Mouse (Mus musculus) CH12.LX (cell line): Measurements from ENCODE around the gene Syngap1. TPM values are rescaled to one million over a fixed set of nuclear protein-coding genes. Genes with fewer than 3 reads are reported as not detected.

Source experiments
- DNase-seq: peaks from one replicate; pipeline ENCODE4 v3.0.0-alpha.2; 2013; ENCODE audit errors: extremely low read depth
- H3K27ac ChIP-seq: 2 replicates; pipeline ENCODE4 v1.5.1; 2012; ENCODE audit warnings: low read depth, mild to moderate bottlenecking, control low read depth, moderate library complexity; ENCODE audit not compliant: insufficient read depth
- H3K27me3 ChIP-seq: replicated peaks from 2 replicates; pipeline ENCODE3; 2012; ENCODE audit warnings: inconsistent platforms
- H3K36me3 ChIP-seq, 2 experiments: replicated peaks in 1 of 2; 2 replicates each; pipeline versions ENCODE3 to v1.6.1; 2012; ENCODE audit warnings: inconsistent platforms in 1 of 2, low read length in 1 of 2, mild to moderate bottlenecking in 1 of 2, mixed read lengths in 1 of 2, moderate library complexity in 1 of 2; ENCODE audit not compliant: control insufficient read depth in 1 of 2, insufficient read depth in 1 of 2
- H3K4me1 ChIP-seq, 2 experiments: 2 replicates each; pipeline ENCODE4 v1.6.1; 2012; ENCODE audit warnings: inconsistent platforms in 1 of 2, moderate library complexity in 1 of 2; ENCODE audit not compliant: insufficient read depth in 2 of 2, control insufficient read depth in 1 of 2
- H3K4me2 ChIP-seq: 2 replicates; pipeline ENCODE4 v1.6.1; 2012; ENCODE audit warnings: low read depth, mild to moderate bottlenecking, control low read depth; ENCODE audit not compliant: poor library complexity, insufficient read depth, severe bottlenecking
- H3K4me3 ChIP-seq, 3 experiments: fragments of 150-350 bp in 1 of 3; sonication (generic) in 1 of 3; replicated peaks in 1 of 3; 2 replicates each; pipeline versions ENCODE3 to v1.5.1; 2011 to 2012; ENCODE audit warnings: low read depth in 2 of 3, low read length in 2 of 3, mild to moderate bottlenecking in 2 of 3, moderate library complexity in 2 of 3, control low read depth in 1 of 3, improper control_type of control experiment in 1 of 3, inconsistent platforms in 1 of 3, mixed read lengths in 1 of 3; ENCODE audit not compliant: poor library complexity in 1 of 3
- H3K79me2 ChIP-seq: replicated peaks from 2 replicates; pipeline ENCODE4 v1.6.1; 2012; ENCODE audit warnings: mild to moderate bottlenecking, moderate library complexity; ENCODE audit not compliant: control insufficient read depth, poor library complexity, insufficient read depth, severe bottlenecking; ENCODE audit errors: extremely low read depth
- H3K9ac ChIP-seq: 2 replicates; pipeline ENCODE4 v1.6.1; 2012; ENCODE audit warnings: low read depth, mild to moderate bottlenecking, control low read depth, moderate library complexity; ENCODE audit not compliant: insufficient read depth
- H3K9me3 ChIP-seq: replicated peaks from 2 replicates; pipeline ENCODE3; 2012; ENCODE audit warnings: low read length, inconsistent platforms, mixed read lengths
- BHLHE40 ChIP-seq: IDR thresholded peaks from 2 replicates; pipeline ENCODE4 v1.6.1; 2011; ENCODE audit warnings: mild to moderate bottlenecking, low read depth, low read length, improper control_type of control experiment
- CHD1 ChIP-seq: IDR thresholded peaks from 2 replicates; pipeline ENCODE4 v1.6.1; 2012; ENCODE audit warnings: low read depth, low read length, improper control_type of control experiment, inconsistent platforms
- CHD2 ChIP-seq: IDR thresholded peaks from 2 replicates; pipeline ENCODE4 v1.6.1; 2011; ENCODE audit warnings: low read length, improper control_type of control experiment
- CTCF ChIP-seq, 2 experiments: IDR thresholded peaks in 1 of 2; conservative IDR thresholded peaks in 1 of 2; 2 replicates each; pipeline ENCODE4 v1.5.1; 2011 to 2012; ENCODE audit warnings: low read depth in 2 of 2, low read length in 2 of 2, improper control_type of control experiment in 1 of 2, inconsistent platforms in 1 of 2, mild to moderate bottlenecking in 1 of 2, moderate library complexity in 1 of 2
- EP300 ChIP-seq: IDR thresholded peaks from 2 replicates; pipeline ENCODE4 v1.6.1; 2011; ENCODE audit warnings: low read length, improper control_type of control experiment
- ETS1 ChIP-seq: conservative IDR thresholded peaks from 2 replicates; pipeline ENCODE4 v1.6.1; 2012; ENCODE audit warnings: low read depth, mild to moderate bottlenecking, inconsistent platforms, low read length, improper control_type of control experiment, moderate library complexity
- GABPA ChIP-seq: IDR thresholded peaks from 2 replicates; pipeline ENCODE4 v1.6.1; 2012; ENCODE audit warnings: low read depth, low read length, improper control_type of control experiment, inconsistent platforms; ENCODE audit not compliant: insufficient replicate concordance
- JUN ChIP-seq: IDR thresholded peaks from 2 replicates; pipeline ENCODE4 v1.6.1; 2011; ENCODE audit warnings: low read depth, mild to moderate bottlenecking, low read length, improper control_type of control experiment, moderate library complexity; ENCODE audit not compliant: insufficient read depth
- JUND ChIP-seq: conservative IDR thresholded peaks from 2 replicates; pipeline ENCODE4 v1.6.1; 2011; ENCODE audit warnings: low read depth, low read length, improper control_type of control experiment
- MAFK ChIP-seq: IDR thresholded peaks from 2 replicates; pipeline ENCODE4 v1.6.1; 2011; ENCODE audit warnings: low read length, improper control_type of control experiment; ENCODE audit not compliant: insufficient replicate concordance
- MAZ ChIP-seq: IDR thresholded peaks from 2 replicates; pipeline ENCODE4 v1.6.1; 2012; ENCODE audit warnings: low read depth, mild to moderate bottlenecking, inconsistent platforms, low read length, improper control_type of control experiment, moderate library complexity
- MEF2A ChIP-seq: IDR thresholded peaks from 2 replicates; pipeline ENCODE4 v1.6.1; 2014; ENCODE audit warnings: low read depth, mild to moderate bottlenecking, inconsistent platforms, low read length, improper control_type of control experiment, borderline replicate concordance
- NELFE ChIP-seq: IDR thresholded peaks from 2 replicates; pipeline ENCODE4 v1.6.1; 2011; ENCODE audit warnings: low read depth, low read length, improper control_type of control experiment
- PAX5 ChIP-seq: IDR thresholded peaks from 2 replicates; pipeline ENCODE4 v1.6.1; 2012; ENCODE audit warnings: low read length, inconsistent platforms, mixed read lengths
- POLR2A ChIP-seq: IDR thresholded peaks from 2 replicates; pipeline ENCODE4 v1.6.1; 2011; ENCODE audit warnings: low read depth, mild to moderate bottlenecking, improper control_type of control experiment, low read length
- POLR2AphosphoS2 ChIP-seq: IDR thresholded peaks from 2 replicates; pipeline ENCODE4 v1.6.1; 2011; ENCODE audit warnings: low read depth, low read length, improper control_type of control experiment
- RCOR1 ChIP-seq: conservative IDR thresholded peaks from 2 replicates; pipeline ENCODE4 v1.6.1; 2012; ENCODE audit warnings: low read depth, mild to moderate bottlenecking, inconsistent platforms, low read length, improper control_type of control experiment
- SIN3A ChIP-seq: IDR thresholded peaks from 2 replicates; pipeline ENCODE4 v1.6.1; 2012; ENCODE audit warnings: low read length, improper control_type of control experiment, inconsistent platforms
- TBP ChIP-seq: conservative IDR thresholded peaks from 2 replicates; pipeline ENCODE4 v1.6.1; 2011; ENCODE audit warnings: low read depth, low read length, improper control_type of control experiment
- TCF12 ChIP-seq: IDR thresholded peaks from 2 replicates; pipeline ENCODE4 v1.6.1; 2014; ENCODE audit warnings: low read depth, mild to moderate bottlenecking, inconsistent platforms, low read length, improper control_type of control experiment
- USF1 ChIP-seq: IDR thresholded peaks from 2 replicates; pipeline ENCODE4 v1.6.1; 2014; ENCODE audit warnings: low read depth, mild to moderate bottlenecking, inconsistent platforms, low read length, improper control_type of control experiment
- ZNF384 ChIP-seq: IDR thresholded peaks from 2 replicates; pipeline ENCODE4 v1.6.1; 2012; ENCODE audit warnings: low read depth, low read length, improper control_type of control experiment, inconsistent platforms
- dilution Hi-C: fragments of 300-500 bp; cut with MboI; formaldehyde crosslinking; loops from 2 replicates; pipeline ENCODE4 v1.14.3; 2020; ENCODE audit warnings: low sequenced_read_pairs; ENCODE audit not compliant: extremely low pct_unique_long_range_greater_than_20kb, extremely low pct_ligation_motif_present
- in situ Hi-C: fragments of 300-500 bp; cut with MboI; formaldehyde crosslinking; loops from 3 replicates; pipeline ENCODE4 v1.14.3; 2019; ENCODE audit warnings: low sequenced_read_pairs, low pct_ligation_motif_present, low pct_unique_long_range_greater_than_20kb, mixed read lengths
- polyA plus RNA-seq: library from polyadenylated mRNA; unstranded; fragments of >175 nt; gene quantifications from 2 replicates; pipeline ENCODE4 v1.2.1, GENCODE M21; 2012; ENCODE audit warnings: low read depth; ENCODE audit not compliant: insufficient read length
- total RNA-seq, 2 experiments: library from RNA; depleted of rRNA; stranded (reverse); fragments of 300-350 nt in 1 of 2; fragments of >200 nt in 1 of 2; gene quantifications; 2 replicates each; pipeline ENCODE4 v1.2.3; 2012 to 2014

Syngap1 gene
- total and polyA plus RNA-seq, 3 experiments: 1.3 to 2.4 TPM; not detected in 1

GRCm38 (mm10) chr17:26933885-26934827, 6.9 kb upstream of the Syngap1 start:
- Histone ChIP-seq H3K9me3 (no peaks in the 10 kb centered on the region), H3K27ac (no peak overlapping the region), H3K4me3 (no peak overlapping the region), H3K4me1 (peaks cover 5 to 47% of the 10 kb centered on the region in 2 experiments; a peak in 3 of 4 replicates), H3K27me3 (no peaks in the 10 kb centered on the region), H3K9ac (no peak overlapping the region), H3K79me2 (peaks cover 6% of the 10 kb centered on the region), H3K36me3 (peaks cover 46 to 65% of the 10 kb centered on the region in 2 experiments), H3K4me2 (no peak overlapping the region)
- in situ Hi-C loops: no loop called here
- TF ChIP-seq MAZ (no peak), MEF2A (no peak), BHLHE40 (no peak), TBP (no peak)
- no peak for DNase-seq
- dilution Hi-C loops: no loop called here

- no peak overlapping the region for H3K4me3 ChIP-seq
- in situ Hi-C loops: no loop called here
Observed at GRCm38 (mm10) chr17:26935027-26935426, 6.0 kb upstream of the Syngap1 start.

GRCm38 (mm10) chr17:26936453-26936852, 4.6 kb upstream of the Syngap1 start:
- Histone ChIP-seq H3K4me3 (no peak overlapping the region), H3K9ac (no peak overlapping the region), H3K27me3 (no peaks in the 10 kb centered on the region), H3K79me2 (peaks cover 6% of the 10 kb centered on the region), H3K4me2 (no peak overlapping the region), H3K36me3 (peaks cover 38 to 50% of the 10 kb centered on the region in 2 experiments), H3K27ac (no peak overlapping the region), H3K9me3 (no peaks in the 10 kb centered on the region), H3K4me1 (peaks cover 5 to 54% of the 10 kb centered on the region in 2 experiments; a peak in 3 of 4 replicates)
- no peak for DNase-seq
- dilution Hi-C loops: no loop called here
- in situ Hi-C loops: no loop called here
- TF ChIP-seq NELFE (no peak), EP300 (no peak), JUN (no peak), SIN3A (no peak), CTCF (conservative IDR thresholded peaks at IDR 0.05 in 1 of 2, IDR thresholded peaks at IDR 0.05 in 1 of 2; ENCODE audit: low read depth in 2 of 2, low read length in 2 of 2) (no peak), POLR2A (no peak), ZNF384 (no peak), GABPA (no peak), TBP (no peak), CHD1 (no peak), USF1 (no peak), POLR2AphosphoS2 (no peak), CHD2 (no peak), MAFK (no peak), RCOR1 (no peak), TCF12 (no peak), PAX5 (no peak), ETS1 (no peak)

More at GRCm38 (mm10) chr17:26935027-26935426, 6.0 kb upstream of the Syngap1 start:
- H3K9ac ChIP-seq: no peak overlapping the region
- dilution Hi-C loops: no loop called here
- H3K9me3 ChIP-seq: no peaks in the 10 kb centered on the region
- DNase-seq: no peak
- no peaks in the 10 kb centered on the region for H3K27me3 ChIP-seq
- H3K79me2 ChIP-seq: peaks cover 6% of the 10 kb centered on the region
- H3K27ac ChIP-seq: no peak overlapping the region
- H3K4me2 ChIP-seq: no peak overlapping the region
- TF ChIP-seq POLR2A (no peak), JUND (no peak), PAX5 (no peak), GABPA (no peak)
- TF ChIP-seq, all 38 proteins: peak for 0
- Histone ChIP-seq H3K4me1 (peaks cover 5 to 50% of the 10 kb centered on the region in 2 experiments; a peak in 3 of 4 replicates), H3K36me3 (peaks cover 39 to 60% of the 10 kb centered on the region in 2 experiments)
